Mouse (Mus musculus) adrenal gland (tissue): Measurements from ENCODE around the gene Lactb.

Experiments
- intact Hi-C: fragments of 180-260 bp; cut with DNase I; formaldehyde crosslinking; loops from one replicate; pipeline ENCODE4 v1.15.1; 2025

The Lactb gene

DNA sequence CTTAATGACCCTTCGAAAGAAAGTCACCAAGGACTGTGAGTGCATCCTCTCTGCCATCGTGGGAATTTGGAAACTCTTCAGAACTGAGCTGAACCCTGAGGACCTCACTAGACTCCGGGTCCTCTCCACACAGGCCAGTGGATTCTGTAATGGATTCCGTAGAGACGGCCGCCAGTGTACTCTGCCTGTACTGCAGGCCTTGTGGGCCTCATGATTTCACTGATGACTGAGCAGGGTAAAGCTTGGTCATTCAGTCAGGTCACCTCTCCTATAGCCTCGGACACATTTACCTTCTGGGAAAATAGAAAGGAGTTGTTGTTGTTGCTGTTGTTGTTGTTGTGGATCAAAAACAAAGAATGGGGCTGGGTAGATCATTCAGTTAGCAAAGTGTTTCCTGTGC is 6.8 kb upstream of the Lactb start:
- intact Hi-C loops = no loop called here

DNA sequence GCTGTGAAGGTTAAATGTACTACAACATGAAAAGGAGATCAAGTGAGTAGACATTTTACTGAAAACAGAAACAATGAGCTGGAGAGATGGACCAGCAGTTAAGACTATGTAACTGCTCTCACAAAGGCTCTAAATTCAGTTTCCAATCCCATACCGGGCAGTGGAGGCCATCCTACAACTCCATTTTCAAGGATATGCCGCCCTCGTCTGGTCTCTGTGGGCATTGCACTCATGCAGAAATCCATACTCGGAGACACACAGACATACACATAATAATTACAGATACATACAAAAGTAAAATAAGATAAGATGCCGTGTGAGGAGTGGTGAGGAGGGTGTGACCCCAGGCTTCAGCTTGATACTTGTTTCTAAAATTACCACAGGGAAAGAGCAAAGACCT is 5.2 kb upstream of the Lactb start:
- intact Hi-C loops = no loop called here

DNA sequence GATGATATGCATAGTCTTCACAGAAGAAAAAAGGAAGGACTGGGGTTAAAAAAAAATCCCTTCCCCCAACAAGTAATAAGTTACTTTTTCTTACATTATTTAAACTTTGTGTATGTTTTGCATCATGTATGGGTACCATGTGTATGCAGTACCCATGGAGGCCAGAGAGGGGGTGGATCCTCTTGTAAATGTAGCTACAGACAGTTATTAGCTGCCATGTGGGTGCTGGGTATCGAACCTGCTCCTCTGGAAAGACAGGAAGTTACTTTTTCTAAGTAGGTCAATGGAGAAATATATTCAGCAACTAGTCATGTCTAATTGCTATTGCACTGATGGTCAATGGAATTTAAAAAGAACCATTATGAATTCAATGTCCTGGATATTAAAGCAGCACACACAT is 3.2 kb upstream of the Lactb start:
- intact Hi-C loops = no loop called here

DNA sequence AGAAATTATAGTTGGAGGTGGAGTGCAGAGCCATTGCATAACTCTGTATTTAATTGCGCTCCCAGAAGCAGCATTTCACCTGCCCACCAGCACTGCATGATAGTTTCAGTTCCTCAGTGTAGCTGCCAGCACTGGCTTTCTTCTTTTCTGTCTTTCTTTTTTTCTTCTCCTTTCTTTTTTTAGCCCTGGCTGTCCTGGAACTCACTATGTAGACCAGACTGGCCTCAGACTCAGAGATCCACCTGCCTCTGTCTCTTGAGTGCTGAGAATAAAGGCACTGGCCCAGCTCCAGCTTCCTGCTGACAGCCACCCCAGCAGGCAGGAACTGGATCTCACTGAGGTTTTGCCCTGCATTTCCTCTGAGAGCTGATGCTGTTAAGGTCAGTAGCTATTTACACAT is 2.7 kb upstream of the Lactb start:
- intact Hi-C loops = no loop called here

DNA sequence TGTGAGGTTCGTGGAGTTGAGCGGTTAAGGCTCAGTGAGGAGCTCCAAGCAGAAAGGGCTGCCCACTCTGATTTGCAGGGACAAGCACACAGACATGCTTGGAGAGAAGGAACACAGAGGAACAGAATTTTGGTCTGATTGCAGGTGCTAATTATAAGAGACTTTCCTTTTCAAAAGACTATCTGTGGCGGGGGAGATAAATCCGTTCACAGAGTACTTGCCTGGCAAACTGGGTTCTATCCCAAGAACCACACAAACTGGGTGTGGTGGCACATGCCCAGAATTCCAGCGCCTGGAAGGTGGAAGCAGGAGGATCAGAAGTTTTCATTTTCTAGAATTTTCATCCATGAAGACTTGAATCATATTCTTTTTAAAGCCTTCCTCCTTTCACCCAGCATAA is 1.8 kb upstream of the Lactb start:
- intact Hi-C loops = no loop called here

DNA sequence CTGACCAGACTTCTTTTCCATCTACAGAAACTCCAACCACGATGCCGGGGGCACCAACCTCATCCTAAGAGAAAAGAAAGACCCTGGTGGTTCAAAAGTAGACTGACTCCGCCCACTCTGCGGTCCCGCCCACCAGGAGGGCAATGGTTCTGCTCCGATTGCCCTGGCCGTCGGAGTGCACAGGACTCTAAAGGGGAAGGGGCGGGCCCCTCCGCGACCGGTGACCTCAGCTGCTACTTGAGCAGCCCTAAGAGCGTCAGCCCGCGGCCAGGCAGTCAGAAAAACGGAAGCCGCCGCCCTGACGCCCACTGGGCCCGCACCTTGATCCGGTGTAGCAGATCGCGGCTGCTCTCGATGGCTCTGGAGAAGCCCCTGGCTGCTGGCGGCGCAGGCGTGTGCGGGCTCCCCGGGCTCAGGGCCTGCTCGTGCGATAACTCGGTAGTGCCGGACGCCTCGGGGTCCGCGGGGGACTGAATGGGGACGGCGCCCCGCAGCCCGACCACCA is 511 bp downstream of the Lactb start:
- intact Hi-C loops = no loop called here

DNA sequence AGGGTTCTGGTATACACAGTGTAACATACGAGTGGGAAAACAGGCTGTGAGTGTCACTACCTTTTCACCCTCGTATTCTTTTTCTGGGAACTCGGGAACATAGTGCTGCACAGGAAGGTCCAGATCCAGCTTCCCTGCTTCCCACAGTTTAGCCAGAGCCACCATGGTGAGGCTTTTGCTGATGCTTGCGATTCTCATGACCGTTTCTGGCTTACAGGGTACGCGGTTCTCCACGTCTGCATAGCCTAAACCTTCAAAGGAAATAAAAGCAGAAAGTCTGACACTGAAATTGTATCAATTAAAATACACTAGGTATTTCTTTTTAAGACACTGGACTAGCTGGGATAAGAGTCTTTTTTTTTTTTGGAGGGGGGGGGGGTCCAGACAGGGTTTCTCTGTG is 4.2 kb downstream of the Lactb start:
- intact Hi-C loops = no loop called here

DNA sequence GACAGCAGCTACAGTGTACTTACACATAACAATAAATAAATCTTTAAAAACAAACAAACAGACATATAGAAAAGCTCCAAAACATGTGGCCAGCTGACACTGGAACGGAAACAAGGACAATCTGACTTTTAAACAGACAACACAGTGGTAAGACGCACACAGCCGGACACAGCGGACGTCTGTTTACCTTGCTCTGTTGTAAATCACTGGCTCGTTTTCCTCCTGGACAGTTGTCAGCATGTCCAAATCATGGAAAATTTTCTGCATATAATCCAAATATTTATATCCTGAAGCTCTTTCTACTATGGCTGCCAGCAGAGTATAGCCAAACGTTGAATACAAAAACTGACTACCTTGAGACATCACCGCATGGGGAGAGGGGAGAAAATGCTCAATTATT is 7.8 kb downstream of the Lactb start:
- intact Hi-C loops = no loop called here

DNA sequence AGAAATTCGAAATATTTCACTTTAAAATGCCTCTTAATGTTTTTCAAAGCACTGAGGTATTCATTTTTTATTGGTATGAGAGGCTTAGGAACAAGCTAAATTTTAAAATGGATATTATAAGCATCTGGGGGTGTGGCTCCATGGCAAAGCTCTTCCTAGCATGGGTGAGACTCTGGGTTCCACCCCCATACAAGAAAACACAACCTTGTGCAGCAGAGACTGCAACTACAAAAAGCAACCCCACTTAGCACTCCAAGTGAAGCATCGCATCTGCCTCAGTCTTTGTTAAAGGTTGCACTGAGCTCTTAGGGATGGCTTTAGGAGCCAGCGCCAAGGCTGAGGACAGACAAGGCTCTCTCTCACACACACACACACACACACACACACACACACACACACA is 13.8 kb downstream of the Lactb start:
- intact Hi-C loops = no loop called here

DNA sequence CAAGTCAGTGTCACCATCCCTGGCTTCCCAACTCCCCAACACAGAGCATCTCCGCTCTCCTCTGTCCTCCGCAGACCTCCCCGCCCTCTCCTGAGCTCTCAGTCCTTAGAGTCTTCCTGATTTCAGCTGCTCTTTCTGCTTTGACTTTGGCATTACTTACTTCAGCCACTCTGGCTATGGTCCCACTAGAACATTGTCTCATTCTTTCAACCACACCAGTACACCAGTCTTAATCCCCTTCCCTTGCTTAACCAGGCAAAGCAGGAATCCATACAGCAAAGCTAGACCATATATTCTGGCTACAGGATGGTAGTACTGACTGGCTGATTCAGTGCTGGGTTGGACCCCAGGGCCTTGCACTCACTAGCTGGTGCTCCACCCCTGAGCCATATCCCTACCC is 17.8 kb downstream of the Lactb start:
- intact Hi-C loops = no loop called here

DNA sequence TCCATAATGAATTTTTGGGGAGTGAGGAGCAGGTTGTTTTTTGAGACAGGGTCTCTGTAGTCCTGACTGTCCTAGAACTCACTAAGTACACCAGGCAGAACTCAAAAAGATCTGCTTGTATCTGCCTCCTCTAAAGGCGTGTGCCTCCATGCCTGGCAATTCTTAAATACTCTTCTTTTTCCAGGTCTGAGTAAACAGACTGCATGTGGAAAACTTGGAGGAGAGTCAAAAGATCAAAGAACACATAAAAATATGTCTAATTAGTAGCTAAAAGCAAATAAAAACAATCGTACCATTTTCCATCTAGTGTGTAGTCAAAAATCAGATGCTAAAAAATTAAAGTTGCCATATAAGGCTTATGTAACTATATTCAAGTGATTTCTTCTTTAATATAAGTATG is 22.4 kb downstream of the Lactb start:
- intact Hi-C loops = no loop called here

DNA sequence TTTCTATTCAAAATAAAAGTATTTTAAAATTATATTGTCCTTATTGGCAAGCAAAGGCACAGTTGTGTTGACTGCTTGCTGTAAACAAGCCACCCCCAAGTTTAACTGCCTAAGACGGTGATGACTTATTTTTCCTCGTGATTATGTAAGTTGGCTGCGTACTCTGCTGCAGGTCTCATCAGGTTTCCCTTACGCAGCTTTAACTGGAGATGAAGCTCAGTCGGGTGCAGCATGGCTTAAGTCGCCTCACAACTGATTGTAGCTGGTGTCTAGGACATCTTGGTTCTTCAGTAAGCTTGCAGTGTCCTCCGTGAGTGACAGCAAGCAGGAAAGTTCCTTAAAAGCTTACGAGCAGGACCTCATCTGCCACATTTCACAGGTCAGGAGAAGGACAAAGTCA is 23.0 kb downstream of the Lactb start:
- intact Hi-C loops = no loop called here

DNA sequence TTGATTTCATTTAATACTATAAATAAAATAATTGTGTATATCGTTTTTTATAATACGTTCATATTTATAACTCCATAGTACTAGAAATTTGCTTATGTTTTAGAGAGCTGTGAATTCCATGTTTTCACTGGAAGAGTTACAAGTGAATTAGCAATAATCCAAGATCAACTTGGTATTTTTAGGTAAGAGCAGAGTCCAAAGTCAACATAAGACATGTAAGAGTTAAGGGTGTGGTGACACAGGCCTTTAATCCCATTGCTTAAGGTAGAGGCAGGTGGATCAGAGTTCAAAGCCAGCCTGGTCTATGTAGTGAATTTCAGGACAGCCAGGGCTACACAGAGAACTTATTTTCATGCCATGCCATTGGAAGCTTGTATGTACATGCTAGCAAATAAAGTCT is 26.7 kb downstream of the Lactb start:
- intact Hi-C loops = no loop called here

DNA sequence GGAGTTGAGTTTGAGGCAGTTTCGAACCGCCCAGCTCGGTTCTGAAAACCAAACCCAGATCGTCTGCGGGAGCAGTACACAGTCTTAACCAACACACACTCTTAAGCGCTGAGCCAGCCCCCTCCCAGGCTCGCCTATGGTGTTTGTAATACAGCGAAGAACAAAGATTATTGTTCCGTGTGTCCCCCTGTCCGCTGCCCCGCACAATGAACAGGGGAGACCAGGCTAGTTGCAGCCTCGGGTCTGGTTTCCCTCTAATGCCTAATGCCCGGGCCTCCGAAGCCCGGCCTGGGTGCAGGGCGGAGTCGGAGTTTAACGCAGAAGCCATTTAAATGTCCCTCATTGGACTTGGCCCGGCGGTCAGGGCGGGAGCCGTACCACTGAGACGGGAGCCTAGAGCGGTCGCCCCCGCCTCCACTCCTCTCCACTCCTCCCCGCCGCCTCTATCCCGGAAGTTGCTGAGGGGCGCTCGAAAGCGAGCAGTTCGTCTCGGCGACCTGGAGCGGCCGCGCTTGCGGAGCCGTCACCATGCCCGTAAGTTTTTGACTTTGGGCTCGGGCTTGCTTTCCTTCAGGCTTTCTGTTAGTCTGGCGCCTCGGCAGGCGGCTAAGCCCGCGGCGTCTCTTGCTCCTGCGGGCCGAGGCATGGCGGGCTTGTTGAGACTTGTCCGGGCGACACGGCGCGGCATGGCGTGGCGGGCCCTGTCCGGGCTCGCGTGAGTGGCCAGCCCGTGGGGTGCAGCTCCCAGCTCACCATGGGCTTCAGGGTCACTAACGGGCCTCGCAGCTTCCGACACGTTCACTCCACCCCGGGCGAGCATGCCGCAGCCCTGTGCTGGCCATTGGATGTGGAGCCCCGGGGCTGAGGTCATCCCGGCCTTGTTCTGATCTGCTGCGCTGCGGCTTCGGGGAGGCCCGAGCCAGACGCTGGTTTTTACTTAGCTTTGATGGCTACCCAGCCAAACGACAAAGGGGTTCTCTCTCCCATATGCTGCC is 29.3 kb downstream of the Lactb start, which contains the start of gene Rps27l:
TSS of gene Rps27l (plus strand) at position 440 of the 995 bp plus-strand sequence.
- intact Hi-C loops = no loop called here

DNA sequence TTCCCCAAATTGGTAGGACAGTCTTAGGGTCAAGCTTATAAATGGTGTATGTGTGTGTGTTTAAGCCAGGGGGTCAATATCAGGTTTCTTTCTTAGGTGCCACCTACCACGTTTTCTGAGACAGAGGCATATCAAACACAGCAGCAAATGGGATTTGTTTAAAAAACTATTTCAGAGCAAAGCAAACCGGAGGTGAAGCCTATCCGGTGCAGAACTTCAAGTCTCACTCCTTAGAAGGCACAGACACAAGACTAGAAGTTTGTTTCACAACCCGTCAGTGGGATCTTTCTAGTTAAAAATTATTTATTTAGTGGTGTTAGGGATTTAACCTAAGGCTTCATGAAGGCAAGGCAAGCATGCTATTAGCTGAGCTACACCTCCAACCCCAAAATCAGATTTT is 30.1 kb downstream of the Lactb start:
- intact Hi-C loops = no loop called here

DNA sequence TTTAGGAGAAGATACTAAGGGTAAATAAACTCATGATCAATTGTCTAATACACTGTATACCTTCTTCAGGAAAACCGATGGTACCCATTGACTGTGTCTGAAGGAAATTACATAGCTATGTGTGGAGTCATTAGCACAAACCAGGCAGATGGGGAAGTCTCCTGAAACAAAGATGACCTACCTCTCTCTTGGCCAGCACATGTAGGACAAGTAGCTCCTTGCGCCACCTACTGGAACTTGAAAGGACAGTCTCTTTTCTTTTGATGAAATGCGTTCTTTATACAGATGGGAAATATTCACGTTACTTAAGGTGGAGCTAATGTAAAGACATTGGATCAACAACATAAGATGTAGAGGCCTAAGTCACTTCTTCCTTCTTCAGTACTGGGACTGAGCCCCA is 36.4 kb downstream of the Lactb start:
- intact Hi-C loops = loop anchor here (5.0 kb wide), 1 partner anchor 292 kb away; no protein-coding TSS in a partner anchor

DNA sequence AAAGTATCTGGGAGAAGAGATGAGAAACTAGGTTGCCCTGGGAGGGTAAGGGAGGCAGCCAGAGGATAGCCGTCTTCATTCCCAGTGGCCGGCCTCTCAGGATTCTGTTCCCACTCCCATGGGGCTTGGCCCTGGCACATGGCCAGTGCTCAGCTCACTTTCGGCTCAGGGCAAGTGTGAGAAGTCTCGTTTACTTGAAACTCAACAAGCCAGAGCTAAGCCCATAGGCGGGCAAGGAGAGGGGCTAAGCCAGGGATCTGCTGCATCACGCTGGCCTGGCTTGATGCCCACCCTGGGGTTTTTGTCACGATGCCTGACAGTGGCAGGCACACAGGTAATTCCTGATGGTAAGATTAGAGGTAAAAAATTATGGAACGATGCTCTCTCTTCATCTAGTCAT is 37.8 kb downstream of the Lactb start:
- intact Hi-C loops = loop anchor here (5.0 kb wide), 1 partner anchor 290 kb away; no protein-coding TSS in a partner anchor

DNA sequence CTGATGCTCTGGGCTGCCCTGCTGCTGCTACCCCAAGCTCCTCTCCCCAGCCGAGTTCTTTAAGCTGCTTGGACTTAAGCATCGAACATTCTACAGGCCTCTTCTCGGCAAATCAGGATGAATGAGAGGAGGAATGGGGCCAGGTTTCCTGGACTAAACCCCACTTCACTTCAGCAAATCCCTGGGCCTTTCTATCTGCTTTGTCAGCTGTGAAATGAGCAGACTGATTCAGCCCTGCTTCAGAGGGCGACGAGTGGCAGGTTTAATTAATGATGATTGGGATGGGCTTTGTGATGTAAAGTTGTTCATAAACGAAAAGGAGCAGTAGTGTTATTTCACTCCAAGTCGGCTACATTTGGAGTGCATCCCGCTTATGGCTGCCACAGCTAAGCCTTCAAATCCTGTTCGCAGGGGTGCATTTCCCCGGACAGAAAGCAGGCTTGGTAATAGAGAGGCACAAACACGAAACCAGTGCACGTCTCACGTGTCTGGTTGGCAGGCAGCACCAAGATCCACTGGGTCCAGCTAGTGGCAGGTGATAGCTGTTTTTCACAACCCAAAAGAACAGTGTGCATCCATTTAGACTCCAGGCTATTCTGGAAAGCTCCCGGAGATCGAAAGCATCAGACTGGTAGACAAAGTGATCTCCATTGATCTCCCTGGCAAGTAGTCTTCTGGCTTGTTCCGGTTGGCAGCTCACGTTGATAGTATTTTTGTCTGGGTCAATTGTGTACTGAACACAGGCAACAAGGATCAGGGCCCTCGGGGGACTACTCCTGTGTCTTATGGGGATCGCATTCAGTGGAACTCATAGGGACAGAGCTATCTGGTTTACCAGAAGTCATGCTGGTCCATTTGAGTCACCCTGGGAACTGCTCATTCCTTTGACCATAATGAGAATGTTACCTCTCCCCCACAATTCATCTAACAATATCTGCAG is 41.1 kb downstream of the Lactb start:
- intact Hi-C loops = no loop called here

DNA sequence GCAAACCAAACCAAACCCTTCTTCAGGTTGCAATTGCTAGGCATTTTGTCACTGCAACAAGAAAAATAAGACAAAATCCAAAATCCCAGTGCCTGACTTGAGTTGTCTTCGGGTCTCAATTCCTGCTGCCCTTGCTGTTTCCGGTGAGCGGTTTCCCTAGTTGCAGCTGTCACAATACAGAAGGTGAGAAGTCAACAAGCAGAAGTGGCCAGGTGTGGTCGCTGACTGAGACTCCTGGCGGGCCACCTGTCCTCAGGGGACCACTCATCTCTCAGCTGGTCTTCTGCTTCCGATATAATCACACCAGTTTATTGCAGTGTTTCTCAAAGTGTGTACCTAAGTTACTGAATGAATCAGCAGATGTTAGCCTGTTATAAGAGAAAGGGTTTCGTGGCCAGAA is 44.9 kb downstream of the Lactb start:
- intact Hi-C loops = no loop called here

DNA sequence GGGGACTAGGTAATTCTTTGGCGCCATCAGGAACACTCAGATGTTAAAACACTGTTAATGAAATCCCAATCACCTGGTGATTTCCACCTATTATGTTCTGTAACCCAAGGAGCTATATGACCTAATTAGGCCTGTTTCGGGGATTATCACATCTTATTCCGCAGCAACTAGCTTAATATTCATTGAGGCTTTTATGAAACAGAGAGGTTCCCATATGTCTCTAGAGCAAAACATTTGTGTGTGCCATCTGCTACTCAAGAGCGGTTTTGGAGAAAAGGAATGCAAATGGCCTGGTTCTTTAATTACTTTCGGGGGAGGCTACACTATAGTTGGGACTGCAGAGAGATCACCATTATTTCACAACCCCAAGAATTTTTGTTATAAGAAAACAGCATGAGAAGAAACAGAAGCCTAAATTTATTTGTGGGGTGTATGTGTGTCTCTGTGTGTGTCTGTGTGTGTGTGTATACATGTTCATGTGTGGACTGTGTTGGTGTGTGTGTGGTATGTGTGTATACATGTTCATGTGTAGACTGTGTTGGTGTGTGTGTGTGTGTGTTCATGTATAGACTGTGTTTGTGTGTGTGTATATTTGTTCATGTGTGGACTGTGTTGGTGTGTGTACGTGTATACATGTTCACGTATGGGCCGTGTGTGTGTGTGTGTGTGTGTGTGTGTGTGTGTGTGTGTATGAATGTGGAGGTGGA is 47.4 kb downstream of the Lactb start:
- intact Hi-C loops = no loop called here

DNA sequence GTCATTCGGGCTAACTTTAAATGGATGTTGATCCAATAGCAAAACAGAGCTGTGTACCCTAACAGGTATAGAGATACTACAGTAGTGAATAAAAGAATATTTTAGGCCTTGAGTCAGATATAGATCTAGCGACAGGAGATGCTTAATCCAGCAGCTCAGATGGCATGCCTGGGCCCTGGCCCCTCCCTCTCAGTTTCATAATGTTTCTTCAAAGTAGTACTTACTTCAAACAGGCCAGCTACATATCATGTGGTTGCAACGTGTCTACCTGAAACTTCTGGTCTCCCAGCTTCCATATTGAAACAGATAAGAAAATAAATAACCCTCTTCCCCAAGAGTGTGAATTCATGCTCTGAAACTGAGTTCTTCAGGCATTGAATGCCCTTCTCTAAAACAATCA is 49.4 kb downstream of the Lactb start:
- intact Hi-C loops = no loop called here
